Mouse (Mus musculus) gastrocnemius, postnatal 36 days (tissue): ENCODE measurements around the gene Col6a2. TPM values are rescaled to one million over a fixed set of nuclear protein-coding genes. Genes with fewer than 3 reads are reported as not detected.

Source experiments
- DNase-seq, 2 experiments: peaks; one replicate each; pipeline ENCODE4 v3.0.0; 2022
- intact Hi-C: fragments of 180-260 bp; cut with DNase I; formaldehyde crosslinking; loops from one replicate; pipeline ENCODE4 v1.15.1; 2025
- total RNA-seq, 2 experiments: library from RNA; stranded (reverse); gene quantifications; 2 replicates each; pipeline ENCODE4 v1.2.3; 2021

Col6a2 gene
- total RNA-seq, 2 experiments from 2014 or later: 69.4 to 92.0 TPM

DNA sequence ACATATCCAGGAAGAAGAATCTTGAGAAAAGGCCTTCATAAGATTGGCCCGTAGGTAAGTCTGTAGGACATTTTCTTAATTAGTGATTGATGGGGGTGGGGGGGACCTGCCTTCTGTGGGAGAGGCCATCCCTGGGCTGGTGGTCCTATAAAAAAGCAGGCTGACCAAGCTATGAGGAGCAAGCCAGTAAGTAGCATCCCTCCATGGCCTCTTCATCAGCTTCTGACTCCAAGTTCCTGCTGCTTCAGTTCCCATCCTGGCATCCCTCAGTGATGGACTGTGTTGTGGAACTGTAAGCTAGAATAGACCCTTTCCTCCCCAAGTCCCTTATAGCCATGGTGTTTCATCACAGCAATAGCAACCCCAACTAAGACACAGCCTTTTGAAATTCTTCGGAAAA, 16.5 kb upstream of the Col6a2 start:
- no peak for DNase-seq
- intact Hi-C loops: no loop called here

DNA sequence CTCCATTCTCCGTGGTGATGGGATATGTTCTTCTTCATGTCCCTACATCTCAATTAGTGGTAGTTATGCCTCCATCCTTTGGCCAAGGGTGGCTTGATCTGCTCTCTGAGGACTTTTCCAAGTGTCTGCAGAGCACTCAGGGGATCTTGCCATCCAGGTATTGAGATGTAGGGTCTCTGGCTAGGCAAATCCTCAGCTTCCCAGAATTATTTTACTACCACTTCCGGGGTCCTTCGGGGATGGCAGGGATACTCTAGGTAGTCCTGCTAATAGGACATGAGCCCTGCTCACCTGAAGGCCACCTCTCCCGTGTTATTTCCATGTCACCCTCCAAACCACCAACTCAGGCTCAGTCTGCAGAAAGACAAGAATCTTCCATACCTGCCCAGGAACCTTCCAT, 13.2 kb upstream of the Col6a2 start:
- intact Hi-C loops: no loop called here
- no peak for DNase-seq

DNA sequence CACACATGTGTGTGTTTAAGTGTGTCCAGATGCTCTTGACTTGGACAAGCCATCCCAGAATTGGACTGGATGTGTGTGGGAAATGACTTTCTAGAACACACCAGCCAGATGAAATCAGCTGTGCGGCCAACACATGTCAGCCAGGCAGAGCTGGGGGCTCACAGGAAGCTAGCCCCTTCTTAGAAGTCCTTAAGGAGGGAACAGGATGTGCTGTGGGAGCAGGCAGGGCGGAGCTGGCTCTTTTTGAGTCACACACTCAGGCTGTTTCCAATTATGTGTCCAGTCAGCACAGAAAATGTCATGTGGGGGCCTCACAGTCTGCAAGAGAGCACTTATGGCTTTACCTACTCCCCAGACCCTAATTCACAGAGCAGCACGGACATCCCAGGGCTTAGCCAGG, 12.6 kb upstream of the Col6a2 start:
- intact Hi-C loops: no loop called here
- DNase-seq: peak in 1 of 2 experiments; percentile 48

DNA sequence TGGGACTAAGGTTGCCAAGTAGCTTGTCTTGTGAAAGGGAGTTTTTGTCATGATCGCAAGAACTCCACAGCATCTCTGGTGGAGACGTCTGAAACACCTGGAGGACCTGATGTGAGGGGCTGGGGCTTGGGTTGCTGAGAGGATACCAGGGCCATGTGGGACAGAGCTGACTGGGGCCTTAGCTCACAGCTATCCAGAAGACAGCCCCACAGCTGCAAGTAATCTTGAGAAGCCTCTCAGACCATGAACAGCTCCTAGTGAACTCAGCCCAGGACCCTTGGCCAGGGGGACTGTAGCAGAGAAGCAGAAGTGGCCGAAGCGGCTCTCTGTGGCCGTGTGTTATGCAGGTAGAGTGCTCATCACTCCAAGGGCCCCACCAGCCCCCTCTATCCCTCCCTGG, 11.2 kb upstream of the Col6a2 start:
- intact Hi-C loops: no loop called here
- no peak for DNase-seq

DNA sequence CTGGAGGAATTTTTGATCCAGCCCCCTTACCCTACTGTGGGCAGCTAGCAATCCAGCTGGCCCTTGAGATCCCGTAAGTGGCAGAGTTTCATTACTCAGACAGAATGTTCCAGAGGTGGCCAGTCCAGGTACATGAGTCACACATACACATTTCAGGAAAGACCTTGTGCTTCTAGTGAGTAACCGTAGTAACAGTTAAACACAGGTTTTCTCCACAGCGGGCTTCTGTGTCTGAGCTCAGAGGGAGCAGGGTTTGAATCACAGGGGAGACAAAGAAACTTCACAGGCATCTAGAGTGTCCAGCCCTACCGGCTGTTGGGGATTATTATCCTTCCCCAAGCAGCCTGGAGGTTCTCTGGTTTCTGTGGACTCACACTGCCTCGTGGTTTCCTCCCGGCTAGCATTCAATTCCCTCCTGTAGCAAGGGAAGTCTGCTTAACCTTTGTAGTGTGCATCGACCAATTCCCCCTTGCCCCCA, 10.7 kb upstream of the Col6a2 start:
- no peak for DNase-seq
- intact Hi-C loops: no loop called here

DNA sequence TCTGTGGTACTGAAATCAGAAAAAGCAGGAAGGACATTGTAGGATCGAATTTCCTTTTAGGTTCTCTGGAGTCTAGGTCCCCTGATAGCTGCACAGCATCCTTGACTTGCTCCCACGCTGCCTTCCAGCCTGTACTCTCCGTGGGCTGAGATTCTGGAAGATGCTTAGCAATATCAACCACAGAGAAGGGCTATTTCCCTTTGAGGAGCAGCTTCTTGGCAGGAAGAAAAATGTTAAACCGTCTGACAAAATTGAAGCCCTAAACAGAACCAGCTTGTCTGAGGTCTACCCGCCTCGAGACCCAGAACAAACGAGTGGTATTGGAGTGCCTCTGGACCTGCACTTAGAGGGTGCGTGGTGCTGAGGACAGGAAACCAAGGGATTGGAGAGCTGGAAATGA, 9.2 kb upstream of the Col6a2 start:
- no peak for DNase-seq
- intact Hi-C loops: no loop called here

DNA sequence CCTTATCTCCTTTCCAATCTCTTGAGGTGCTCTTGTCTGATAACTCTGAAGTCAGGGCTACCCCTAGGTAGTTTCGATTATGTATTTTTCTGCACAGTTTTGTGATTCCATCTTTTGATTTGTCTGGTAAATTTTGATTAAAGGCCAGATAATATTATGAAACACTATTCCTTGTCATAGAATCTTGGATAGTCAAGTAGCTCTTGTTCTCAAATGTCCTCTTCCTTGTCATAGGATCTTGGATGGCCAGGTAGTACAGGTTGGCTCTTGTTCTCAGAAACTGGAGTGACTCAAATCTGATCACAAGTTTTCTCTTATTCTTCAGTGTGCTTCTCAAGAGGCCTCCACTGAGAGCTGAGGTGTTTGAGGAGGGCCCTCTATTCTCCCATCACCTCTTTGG, 7.2 kb upstream of the Col6a2 start:
- intact Hi-C loops: no loop called here
- no peak for DNase-seq

DNA sequence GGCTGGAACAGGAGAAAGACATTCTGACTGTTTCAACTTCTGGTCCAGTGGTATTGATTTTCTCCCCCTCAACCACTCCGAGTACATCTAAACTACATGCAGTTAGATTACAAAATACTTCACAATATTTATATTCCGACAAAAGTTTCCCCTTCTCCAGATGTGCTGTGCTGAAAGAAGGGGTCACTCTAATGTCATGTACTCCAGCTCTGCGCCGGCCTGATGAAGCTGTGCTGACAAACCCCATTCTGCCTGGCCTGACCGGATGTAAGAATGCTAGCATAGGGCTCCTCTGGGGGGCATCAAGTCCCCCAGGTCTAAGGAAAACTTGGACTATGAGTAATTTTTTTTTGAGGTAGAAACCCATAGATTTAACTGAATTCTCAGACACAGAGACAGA, 4.3 kb upstream of the Col6a2 start:
- intact Hi-C loops: no loop called here
- DNase-seq: no peak

DNA sequence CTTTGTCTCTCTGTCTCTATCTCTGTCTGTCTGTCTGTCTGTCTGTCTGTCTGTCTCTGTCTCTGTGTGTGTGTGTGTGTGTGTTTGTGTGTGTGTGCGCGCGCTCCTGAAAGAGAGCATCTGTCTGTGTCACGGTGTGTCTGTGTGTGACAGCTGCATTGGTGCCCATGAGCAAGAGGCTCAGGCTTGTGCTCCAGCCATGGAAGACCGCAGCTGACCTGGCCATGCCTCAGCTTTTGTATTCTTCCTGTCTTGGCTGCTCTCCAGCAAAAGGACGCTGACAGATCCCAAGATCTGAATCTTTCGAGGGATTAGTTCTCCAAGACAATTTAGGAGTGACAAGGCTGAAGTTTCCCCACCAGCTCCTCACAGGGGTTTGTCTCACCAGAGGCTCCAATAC, 1.5 kb upstream of the Col6a2 start:
- intact Hi-C loops: loop anchor here (5.0 kb wide), 2 partner anchors 37 to 158 kb away; partner anchors contain the start of genes Mcm3ap and Ybey
- DNase-seq: no peak

DNA sequence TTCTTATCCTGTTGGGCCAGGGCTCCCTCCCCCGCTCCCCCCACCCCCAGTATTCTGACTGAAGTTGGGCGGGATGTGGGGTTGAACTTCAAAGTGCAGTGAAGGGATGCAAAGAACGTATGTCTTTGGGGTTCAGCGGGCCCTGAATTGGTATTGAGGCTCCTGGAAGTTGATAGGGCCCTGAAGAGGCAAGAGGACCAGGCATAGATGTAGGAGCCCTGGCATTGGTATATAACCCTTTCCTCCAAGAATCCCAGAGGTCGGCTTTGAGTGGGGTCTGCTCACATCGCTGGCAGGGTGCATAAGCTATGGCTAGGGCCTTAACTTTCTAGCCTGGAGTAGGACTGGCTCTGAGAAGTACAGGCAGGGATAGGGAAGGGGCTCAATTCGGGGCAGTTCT, 304 bp upstream of the Col6a2 start:
- intact Hi-C loops: loop anchor here (2.0 to 5.0 kb wide), 3 partner anchors 39 to 156 kb away; partner anchors contain the start of genes Mcm3ap and Ybey

DNA sequence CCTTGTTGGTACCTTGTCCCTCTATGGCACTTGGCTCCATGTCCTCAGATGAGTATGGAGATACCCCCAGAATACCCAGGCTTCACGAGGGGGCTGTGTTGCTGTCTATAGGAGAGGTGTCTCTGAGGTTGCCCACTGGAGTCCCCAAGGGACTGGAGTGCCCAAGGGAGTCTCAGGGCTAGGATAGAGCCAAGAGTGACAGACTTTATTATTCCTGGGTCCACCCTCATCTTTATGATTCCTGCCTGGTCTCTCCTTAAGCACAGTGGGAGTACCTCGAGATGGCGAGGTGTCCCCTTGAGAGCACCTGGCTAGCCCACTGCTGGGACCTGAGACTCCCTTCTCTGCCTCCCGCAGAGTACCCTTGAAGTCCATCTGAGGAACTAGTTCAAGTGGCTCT, 1.0 kb downstream of the Col6a2 start:
- no peak for DNase-seq
- intact Hi-C loops: loop anchor here (2.0 to 5.0 kb wide), 3 partner anchors 40 to 155 kb away; partner anchors contain the start of genes Mcm3ap and Ybey

More for the DNA sequence above, 304 bp upstream of the Col6a2 start:
- DNase-seq: no peak

DNA sequence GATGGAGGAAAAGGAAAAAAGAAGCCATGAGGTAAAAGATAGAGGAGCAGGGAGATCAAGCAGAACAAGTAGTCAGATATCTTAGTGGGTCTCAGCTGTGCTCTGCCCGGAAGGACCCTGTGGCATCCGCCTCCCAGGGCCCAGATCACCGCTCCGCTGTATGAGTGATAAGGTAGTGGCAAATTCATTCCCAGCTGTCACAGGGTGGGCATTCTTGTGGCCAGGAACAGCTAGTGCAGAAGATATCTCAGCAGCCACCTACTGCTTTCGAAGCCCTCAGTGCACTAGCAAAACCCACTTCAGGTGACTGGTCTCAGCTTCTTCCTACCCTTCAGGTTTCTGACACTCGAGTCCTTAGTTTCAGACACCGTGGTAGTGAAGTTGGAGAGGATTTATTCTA, 11.0 kb downstream of the Col6a2 start:
- no peak for DNase-seq
- intact Hi-C loops: no loop called here

DNA sequence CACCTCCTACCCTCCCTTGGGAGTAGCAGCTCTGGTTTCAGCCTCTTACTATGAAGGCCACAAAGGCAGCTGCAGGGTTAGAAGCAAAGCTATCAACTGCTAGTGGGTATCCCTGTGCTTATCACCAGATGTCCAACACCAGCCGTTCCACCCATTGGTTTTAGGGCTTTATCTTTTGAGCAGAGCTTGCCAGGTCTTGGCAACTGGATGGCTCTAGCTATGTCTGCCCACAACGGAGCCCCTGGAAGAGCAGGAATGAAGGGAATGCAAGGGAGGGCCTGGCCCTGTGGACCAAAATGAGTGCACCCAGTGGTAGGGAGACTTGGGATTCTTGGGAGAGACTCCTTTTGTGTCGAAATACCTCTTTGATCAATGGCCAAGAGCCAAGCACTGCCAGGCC, 20.7 kb downstream of the Col6a2 start:
- intact Hi-C loops: no loop called here
- DNase-seq: no peak

DNA sequence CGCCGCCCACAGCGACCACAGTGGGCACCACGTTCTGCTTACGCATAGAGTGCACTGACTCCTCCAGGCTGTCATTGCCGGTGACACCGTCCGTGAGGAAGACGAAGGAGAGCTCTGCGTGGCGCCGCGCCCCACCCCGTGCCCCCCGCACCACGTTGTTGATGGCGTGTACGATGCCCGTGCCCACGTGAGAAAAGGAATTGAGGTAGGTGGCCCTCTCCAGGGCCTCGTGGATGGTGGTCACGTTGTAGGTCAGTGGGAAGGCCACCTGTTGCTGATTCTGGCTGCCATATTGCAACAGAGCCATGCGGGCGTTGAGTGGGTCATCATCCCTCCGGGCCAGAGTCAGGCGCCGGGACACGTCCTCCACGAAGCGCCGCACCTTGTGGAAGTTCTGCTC, 27.1 kb downstream of the Col6a2 start:
- no peak for DNase-seq
- intact Hi-C loops: no loop called here

DNA sequence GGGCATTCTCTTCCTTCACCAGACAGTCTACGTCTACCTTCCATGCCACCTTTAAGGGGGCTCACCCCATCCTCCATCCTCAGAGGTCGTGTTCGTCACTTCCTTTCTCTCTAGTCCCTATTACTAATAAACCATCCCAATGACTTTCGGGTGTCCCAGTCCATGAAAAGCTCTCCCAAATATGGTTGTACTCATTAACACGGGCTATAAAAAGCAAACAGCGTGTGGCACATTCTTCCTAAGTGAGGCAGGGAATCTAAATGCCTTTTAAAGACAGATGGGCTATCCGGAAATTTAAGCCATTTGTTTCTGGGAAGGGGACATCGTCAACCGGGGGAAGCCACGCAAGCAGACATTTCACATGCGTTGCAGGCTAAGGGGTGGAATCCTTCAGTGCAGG, 33.2 kb downstream of the Col6a2 start:
- no peak for DNase-seq
- intact Hi-C loops: no loop called here

DNA sequence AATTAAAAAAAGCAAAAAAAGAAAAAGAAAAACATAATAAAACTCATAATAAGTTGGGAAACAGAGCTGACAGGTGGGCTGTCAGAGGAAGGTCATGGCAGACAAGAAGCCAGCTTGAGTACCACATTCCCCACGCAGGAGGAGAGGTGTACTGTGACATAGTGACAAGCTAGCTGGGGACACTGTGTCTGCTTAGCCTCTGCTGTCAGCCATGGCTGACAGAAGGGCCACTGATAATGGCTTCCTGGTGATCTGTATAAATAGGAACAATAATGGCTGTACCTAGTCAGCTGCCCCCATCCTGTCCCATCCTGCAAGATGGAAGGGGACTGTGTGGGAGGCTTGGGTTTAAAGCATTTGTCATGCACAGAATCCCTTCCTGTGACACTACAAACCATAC, 37.2 kb downstream of the Col6a2 start:
- intact Hi-C loops: no loop called here
- no peak for DNase-seq

DNA sequence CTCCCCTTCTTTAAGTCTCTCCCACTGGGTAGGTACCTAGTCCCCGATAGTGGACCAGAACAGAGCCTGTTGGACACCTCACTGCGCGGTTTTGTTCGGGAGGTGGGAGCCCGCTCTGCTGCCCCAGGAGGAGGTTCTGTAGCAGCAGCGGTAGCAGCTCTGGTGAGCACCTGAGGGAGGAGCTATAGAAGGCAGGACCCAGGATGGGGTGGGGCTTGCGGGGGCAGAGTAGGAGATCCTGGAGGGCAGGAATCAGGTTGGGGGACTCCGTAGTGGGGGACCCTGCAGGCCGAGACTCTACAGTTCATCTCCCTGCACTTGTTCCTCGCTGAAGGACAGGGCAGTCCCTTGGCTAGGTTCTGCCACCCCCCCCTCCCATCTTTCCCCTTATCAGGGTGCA, 39.3 kb downstream of the Col6a2 start:
- DNase-seq: no peak
- intact Hi-C loops: no loop called here

DNA sequence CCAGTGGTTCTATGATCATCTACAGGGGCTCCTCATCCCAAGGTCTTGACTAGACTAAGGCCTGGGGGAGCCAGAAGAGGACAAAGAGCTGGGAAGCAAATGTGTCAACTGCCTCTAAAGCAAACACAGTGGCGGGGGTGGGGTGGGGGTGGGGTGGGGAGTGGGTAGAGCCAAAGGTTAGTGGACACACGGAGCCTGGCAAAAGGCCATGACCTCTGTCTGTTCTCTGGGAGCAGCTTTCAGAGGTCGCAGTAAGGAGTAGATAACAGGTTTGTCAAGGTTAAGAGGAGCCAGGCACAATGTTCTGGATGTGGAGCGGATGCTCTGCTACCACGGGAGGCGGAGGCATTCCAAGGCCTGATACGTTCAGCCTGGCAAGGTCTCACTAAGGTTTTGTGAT, 46.5 kb downstream of the Col6a2 start:
- intact Hi-C loops: no loop called here
- no peak for DNase-seq

DNA sequence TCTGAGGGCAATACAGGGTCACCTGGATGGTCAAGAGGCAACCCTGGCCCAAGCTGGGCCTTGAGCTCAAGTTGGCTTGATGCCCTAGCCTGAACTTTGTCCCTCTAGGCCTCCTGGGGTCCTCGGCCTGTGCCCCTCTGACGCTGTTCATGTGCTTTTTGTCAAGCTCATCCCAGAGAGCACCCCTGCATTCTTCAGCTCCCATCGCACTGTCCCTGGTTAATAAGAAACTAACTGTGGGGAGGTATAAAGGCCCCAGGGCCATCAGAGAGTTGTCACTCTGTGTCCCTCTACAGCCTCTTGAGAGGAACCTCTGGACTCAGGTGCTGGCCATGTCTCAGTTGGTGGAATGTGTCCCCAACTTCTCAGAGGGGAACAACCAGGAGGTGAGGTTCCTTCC, 48.1 kb downstream of the Col6a2 start, which contains the start of gene Ftcd:
Gene Ftcd, plus strand, starts transcription at position 275 of the 400 bp plus-strand sequence.
- intact Hi-C loops: no loop called here
- no peak for DNase-seq

DNA sequence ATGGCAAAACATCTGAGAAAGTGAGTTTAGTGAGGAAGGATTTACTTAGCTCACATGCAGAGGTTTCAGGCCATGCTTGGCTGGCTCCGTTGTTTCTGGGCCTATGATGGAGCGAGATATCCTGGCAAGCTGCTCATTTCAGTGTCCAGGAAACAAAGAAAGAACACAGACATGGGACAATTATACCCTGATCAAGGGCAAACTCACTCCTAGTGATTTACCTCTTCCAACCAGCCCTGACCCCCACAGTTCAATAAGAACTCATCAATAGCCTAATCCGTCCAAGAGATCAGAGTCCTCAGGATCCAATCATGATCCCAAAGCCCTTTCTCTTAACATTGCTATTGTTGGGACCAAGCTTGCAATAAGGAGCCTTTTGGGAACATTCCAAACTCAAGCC, 51.3 kb downstream of the Col6a2 start:
- intact Hi-C loops: no loop called here
- no peak for DNase-seq

DNA sequence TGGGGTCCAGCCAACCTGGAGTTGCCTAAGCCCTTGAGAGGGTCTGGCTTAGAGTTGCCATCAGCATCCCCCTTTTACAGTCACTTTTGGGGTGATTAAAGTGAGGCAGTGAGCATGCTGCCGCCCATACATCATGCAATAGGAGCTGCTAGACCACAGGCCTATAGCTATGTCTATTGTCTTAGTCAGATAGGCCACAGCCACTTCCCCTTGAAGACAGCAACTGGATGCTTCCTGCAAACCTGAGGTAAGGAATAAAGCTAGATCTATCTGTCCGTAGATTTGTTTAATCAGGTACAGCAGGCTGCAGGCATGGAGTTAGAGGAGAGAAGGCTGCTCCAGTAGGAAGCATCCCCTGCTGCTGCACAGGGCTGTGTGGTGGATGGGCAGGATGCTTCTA, 52.4 kb downstream of the Col6a2 start:
- intact Hi-C loops: no loop called here
- no peak for DNase-seq

DNA sequence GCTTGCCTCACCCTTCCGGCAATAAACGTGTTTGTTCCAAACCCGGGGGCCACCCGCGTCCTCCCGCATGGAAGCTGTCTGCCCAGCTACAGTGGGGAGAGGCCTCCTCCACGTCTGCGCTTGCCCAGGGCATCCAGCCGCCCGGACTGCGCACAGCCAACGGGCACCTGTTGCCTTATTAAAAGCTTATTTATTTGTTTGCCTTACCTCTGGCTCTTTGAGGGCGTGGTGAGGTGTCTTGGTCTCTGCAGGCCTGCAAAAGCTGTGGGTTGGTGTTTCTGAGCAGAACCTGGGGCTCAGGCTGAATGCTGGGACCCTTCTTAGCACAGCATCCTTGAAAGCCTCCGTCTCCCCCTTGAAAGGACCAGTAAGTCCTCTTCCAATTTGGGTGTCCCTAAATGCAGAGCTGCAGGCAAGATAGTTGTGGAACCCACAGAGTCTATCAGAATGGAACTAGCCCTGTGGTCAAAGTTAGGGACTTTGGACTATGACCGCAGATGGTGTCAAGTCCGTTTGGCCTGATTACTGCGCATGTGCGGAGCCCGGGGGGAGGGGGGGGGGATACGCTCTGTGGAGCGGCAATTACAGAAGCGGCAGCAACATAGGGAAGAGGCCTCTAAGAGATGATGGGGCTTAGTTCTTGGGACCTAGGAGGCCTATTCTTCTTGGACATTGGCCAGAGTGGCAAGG, 53.3 kb downstream of the Col6a2 start:
- no peak for DNase-seq
- intact Hi-C loops: no loop called here

DNA sequence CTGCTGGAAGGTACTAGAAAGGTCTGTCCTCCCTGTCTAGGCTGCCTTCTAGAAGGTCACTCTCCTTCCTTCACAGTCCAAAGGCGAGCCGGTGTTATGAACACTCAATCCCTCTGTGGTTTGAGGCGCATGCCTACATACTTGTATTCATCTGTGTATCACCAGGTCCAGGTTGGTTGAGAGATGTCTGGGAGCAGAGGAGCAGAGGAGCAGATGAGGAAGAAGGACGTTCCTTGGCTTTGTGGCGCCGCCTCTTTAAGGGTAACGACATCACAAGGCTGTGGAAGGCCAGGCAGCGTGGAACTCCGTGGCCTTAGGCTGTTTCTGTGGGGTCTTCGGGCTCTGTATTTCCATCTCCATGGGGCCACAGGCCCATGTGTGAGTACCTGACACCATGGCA, 61.5 kb downstream of the Col6a2 start, which contains the start of gene Spatc1l:
Gene Spatc1l, plus strand, starts transcription at position 301 of the 400 bp plus-strand sequence.
- intact Hi-C loops: no loop called here
- DNase-seq: no peak
